Mouse (Mus musculus): ENCODE data around the gene Tlr12. TPM values are rescaled to one million over a fixed set of nuclear protein-coding genes. Genes with fewer than 3 reads are reported as not detected.

Tlr12 gene
- total RNA-seq, 2 experiments from 2014 or later: 1.2 to 1.4 TPM

Other genes with a start within 250 kb of the Tlr12 start
- gene Zscan20, start 8.5 kb downstream of the Tlr12 start, total RNA-seq (2021): 1 to 10 TPM; 7.5 to 9.5 TPM
- 10 to 100 TPM; 90.7 to 95.1 TPM for gene Phc2, start 36.1 kb upstream of the Tlr12 start, total RNA-seq (2021)
- 1 to 10 TPM; 1.1 to 1.3 TPM for gene A3galt2, start 136.7 kb upstream of the Tlr12 start, total RNA-seq (2021)
- gene Zfp362, start 187.4 kb upstream of the Tlr12 start, total RNA-seq (2021): 10 to 100 TPM; 62.4 to 66.2 TPM

All from left cerebral cortex, postnatal 4 days (tissue).